Mouse (Mus musculus) midbrain, embryonic 12.5 days (tissue): ENCODE data around the gene Polr3f. TPM values are rescaled to one million over a fixed set of nuclear protein-coding genes. Genes with fewer than 3 reads are reported as not detected.
A peak's percentile ranks its signal among the peaks of the same experiment; 100 is the strongest.

Source experiments
- ATAC-seq: fragments of 200-750 bp; cut with Nextera tagmentation; 2 replicates; pipeline ENCODE4 v1.8.0; 2017; ENCODE audit warnings: low read depth, moderate TSS enrichment, moderate library complexity; ENCODE audit not compliant: low FRiP score
- H3K27ac ChIP-seq: fragments of 300-500 bp; sonication (generic); replicated peaks from 2 replicates; pipeline ENCODE4 v1.5.1; 2016; ENCODE audit warnings: mild to moderate bottlenecking
- H3K27me3 ChIP-seq: fragments of 300-500 bp; sonication (generic); 2 replicates; pipeline ENCODE4 v1.6.1; 2016; ENCODE audit warnings: mild to moderate bottlenecking
- H3K36me3 ChIP-seq: fragments of 300-500 bp; sonication (generic); 2 replicates; pipeline ENCODE4 v1.6.1; 2016
- H3K4me1 ChIP-seq: fragments of 300-500 bp; sonication (generic); 2 replicates; pipeline ENCODE4 v1.6.1; 2016
- H3K4me2 ChIP-seq: fragments of 300-500 bp; sonication (generic); replicated peaks from 2 replicates; pipeline ENCODE4 v1.6.1; 2016; ENCODE audit warnings: mild to moderate bottlenecking, moderate library complexity
- H3K4me3 ChIP-seq: fragments of 300-500 bp; sonication (generic); 2 replicates; pipeline ENCODE4 v1.5.1; 2016; ENCODE audit warnings: mild to moderate bottlenecking
- H3K9ac ChIP-seq: fragments of 300-500 bp; sonication (generic); replicated peaks from 2 replicates; pipeline ENCODE4 v1.6.1; 2016; ENCODE audit warnings: mild to moderate bottlenecking, moderate library complexity
- H3K9me3 ChIP-seq: fragments of 300-500 bp; sonication (generic); 2 replicates; pipeline ENCODE4 v1.6.1; 2016; ENCODE audit warnings: mild to moderate bottlenecking
- WGBS: fragments of 180-500 bp; shearing (Covaris S2); methylation state at CpG from one replicate; pipeline ENCODE4 v1.1.7; 2016; 5-methylcytosine and 5-hydroxymethylcytosine counted together
- polyA plus RNA-seq: library from polyadenylated mRNA; unstranded; fragments of >200 nt; fragmentation: Nextera tagmentation; extraction: Ambion mirVana; gene quantifications from 2 replicates; pipeline ENCODE4 v1.2.1, GENCODE M21; 2016

Polr3f gene
- polyA plus RNA-seq, 1 experiment from 2014 or later: 33.9 TPM

- Histone ChIP-seq H3K36me3 (peaks cover 75% of the 10 kb centered on the region), H3K4me3 (no peak overlapping the region), H3K9me3 (no peaks in the 10 kb centered on the region), H3K9ac (no peak overlapping the region), H3K4me2 (no peak overlapping the region), H3K4me1 (no peaks in the 10 kb centered on the region), H3K27ac (no peak overlapping the region), H3K27me3 (no peaks in the 10 kb centered on the region)
- ATAC-seq: no peak
- WGBS: 90% methylated on average over 4 of the region's 4 CpGs
These were observed 13.7 kb downstream of the Polr3f start for GRCm38 (mm10) chr2:144541246-144541645.

GRCm38 (mm10) chr2:144543670-144544069 lies 16.2 kb downstream of the Polr3f start:
- Histone ChIP-seq H3K27me3 (no peaks in the 10 kb centered on the region), H3K9ac (no peak overlapping the region), H3K4me1 (no peaks in the 10 kb centered on the region), H3K4me3 (no peak overlapping the region), H3K9me3 (no peaks in the 10 kb centered on the region), H3K27ac (no peak overlapping the region), H3K4me2 (no peak overlapping the region), H3K36me3 (peaks cover 69% of the 10 kb centered on the region)
- WGBS: 92% methylated on average over 6 of the region's 6 CpGs
- no peak for ATAC-seq

GRCm38 (mm10) chr2:144544630-144545029 lies 17.1 kb downstream of the Polr3f start:
- Histone ChIP-seq H3K4me2 (no peak overlapping the region), H3K36me3 (peaks cover 59% of the 10 kb centered on the region), H3K9ac (no peak overlapping the region), H3K9me3 (no peaks in the 10 kb centered on the region), H3K4me3 (no peak overlapping the region), H3K27ac (no peak overlapping the region), H3K27me3 (no peaks in the 10 kb centered on the region), H3K4me1 (no peaks in the 10 kb centered on the region; the same call in 1 of the 2 replicates)
- ATAC-seq: no peak
- WGBS: 92% methylated on average over 6 of the region's 6 CpGs

- Histone ChIP-seq H3K36me3 (peaks cover 55% of the 10 kb centered on the region), H3K9me3 (no peaks in the 10 kb centered on the region), H3K4me2 (no peak overlapping the region), H3K4me1 (peaks cover 4% of the 10 kb centered on the region; the same call in 1 of the 2 replicates), H3K4me3 (no peak overlapping the region), H3K27ac (no peak overlapping the region), H3K27me3 (no peaks in the 10 kb centered on the region), H3K9ac (no peak overlapping the region)
- WGBS: 98% methylated on average over 2 of the region's 2 CpGs
- no peak for ATAC-seq
These were observed 17.5 kb downstream of the Polr3f start for GRCm38 (mm10) chr2:144545061-144545460.

- no peak for ATAC-seq
- H3K27ac ChIP-seq: no peak overlapping the region
- H3K4me3 ChIP-seq: no peak overlapping the region
- no peak overlapping the region for H3K9ac ChIP-seq
- peaks cover 51% of the 10 kb centered on the region for H3K36me3 ChIP-seq
- H3K4me2 ChIP-seq: no peak overlapping the region
- H3K4me1 ChIP-seq: peaks cover 4% of the 10 kb centered on the region; the same call in 1 of the 2 replicates
- no peaks in the 10 kb centered on the region for H3K9me3 ChIP-seq
- 75% methylated on average over 1 of the region's 1 CpGs for WGBS
- no peaks in the 10 kb centered on the region for H3K27me3 ChIP-seq
These were observed 18.0 kb downstream of the Polr3f start for GRCm38 (mm10) chr2:144545481-144545880.

GRCm38 (mm10) chr2:144547559-144547958 lies 20.0 kb downstream of the Polr3f start:
- H3K4me2 ChIP-seq: no peak overlapping the region
- ATAC-seq: no peak
- H3K27me3 ChIP-seq: no peaks in the 10 kb centered on the region
- H3K4me1 ChIP-seq: peaks cover 4% of the 10 kb centered on the region; the same call in 1 of the 2 replicates
- no peaks in the 10 kb centered on the region for H3K9me3 ChIP-seq
- peaks cover 45% of the 10 kb centered on the region for H3K36me3 ChIP-seq
- no peak overlapping the region for H3K9ac ChIP-seq
- 81% methylated on average over 4 of the region's 4 CpGs for WGBS
- no peak overlapping the region for H3K27ac ChIP-seq
- no peak overlapping the region for H3K4me3 ChIP-seq

GRCm38 (mm10) chr2:144550529-144550928 lies 23.0 kb downstream of the Polr3f start, which contains the start of gene Rbbp9:
Rbbp9 (minus strand) TSS chr2:144550869.
- Histone ChIP-seq H3K36me3 (peaks cover 21% of the 10 kb centered on the region), H3K9me3 (no peaks in the 10 kb centered on the region), H3K27ac (peak within 1 kb of the TSS; percentile 75), H3K4me3 (peak within 1 kb of the TSS; percentile 59), H3K4me2 (peak within 1 kb of the TSS; percentile 61), H3K9ac (peak within 1 kb of the TSS; percentile 69), H3K27me3 (no peaks in the 10 kb centered on the region), H3K4me1 (peaks cover 7% of the 10 kb centered on the region; the same call in 1 of the 2 replicates)
- 0% methylated on average over 17 of the region's 17 CpGs for WGBS
- peak; percentile 99 for ATAC-seq

GRCm38 (mm10) chr2:144553905-144554304 lies 26.4 kb downstream of the Polr3f start:
- Histone ChIP-seq H3K4me2 (no peak overlapping the region), H3K27ac (no peak overlapping the region), H3K4me3 (no peak overlapping the region), H3K9ac (no peak overlapping the region), H3K4me1 (peaks cover 19% of the 10 kb centered on the region), H3K36me3 (no peaks in the 10 kb centered on the region), H3K9me3 (no peaks in the 10 kb centered on the region), H3K27me3 (no peaks in the 10 kb centered on the region)
- no peak for ATAC-seq
- 90% methylated on average over 3 of the region's 3 CpGs for WGBS

- Histone ChIP-seq H3K36me3 (peaks cover 9% of the 10 kb centered on the region), H3K9me3 (no peaks in the 10 kb centered on the region), H3K27ac (peak overlapping the region; percentile 75), H3K4me1 (peaks cover 15% of the 10 kb centered on the region), H3K4me3 (peak overlapping the region; percentile 83), H3K27me3 (no peaks in the 10 kb centered on the region), H3K9ac (peak overlapping the region; percentile 71), H3K4me2 (peak overlapping the region; percentile 56)
- 3% methylated on average over 14 of the region's 14 CpGs for WGBS
- no peak for ATAC-seq
These were observed 27.8 kb downstream of the Polr3f start for GRCm38 (mm10) chr2:144555286-144555819.

- H3K4me1 ChIP-seq: peaks cover 15% of the 10 kb centered on the region
- H3K9ac ChIP-seq: peak within 1 kb of the TSS; percentile 71
- peak within 1 kb of the TSS; percentile 70 for H3K4me2 ChIP-seq
- ATAC-seq: peak; percentile 98
- H3K36me3 ChIP-seq: peaks cover 9% of the 10 kb centered on the region
- peak within 1 kb of the TSS; percentile 75 for H3K27ac ChIP-seq
- H3K9me3 ChIP-seq: no peaks in the 10 kb centered on the region
- WGBS: under 1% methylated on average over 44 of the region's 44 CpGs
- peak within 1 kb of the TSS; percentile 83 for H3K4me3 ChIP-seq
- H3K27me3 ChIP-seq: no peaks in the 10 kb centered on the region
These were observed 28.5 kb downstream of the Polr3f start, which contains the start of gene Sec23b for GRCm38 (mm10) chr2:144555820-144556552. Sec23b (plus strand) TSS chr2:144556229.

- no peak overlapping the region for H3K27ac ChIP-seq
- no peak for ATAC-seq
- H3K4me3 ChIP-seq: no peak overlapping the region
- no peak overlapping the region for H3K9ac ChIP-seq
- WGBS: 90% methylated on average over 4 of the region's 4 CpGs
- H3K27me3 ChIP-seq: no peaks in the 10 kb centered on the region
- peaks cover 52% of the 10 kb centered on the region for H3K36me3 ChIP-seq
- no peak overlapping the region for H3K4me2 ChIP-seq
- H3K9me3 ChIP-seq: no peaks in the 10 kb centered on the region
- H3K4me1 ChIP-seq: no peaks in the 10 kb centered on the region
These were observed 61.2 kb downstream of the Polr3f start for GRCm38 (mm10) chr2:144588723-144589122.
